Mouse (Mus musculus): ENCODE measurements around the gene Ifitm5.

GRCm38 (mm10) chr7:140982971-140983370, 32.9 kb upstream of the Ifitm5 start:
- TF ChIP-seq CTCF (IDR thresholded peaks at IDR 0.05; ENCODE audit: low read depth, low read length) (no peak), GATA1 (IDR thresholded peaks at IDR 0.05; ENCODE audit: borderline replicate concordance, low read length) (no peak)

Data from G1E (cell line).